Mouse (Mus musculus) lung, postnatal 0 days (tissue): ENCODE measurements around the gene Bcr. TPM values are rescaled to one million over a fixed set of nuclear protein-coding genes. Genes with fewer than 3 reads are reported as not detected.

Source experiments
- ATAC-seq: fragments of 200-750 bp; cut with Nextera tagmentation; 2 replicates; pipeline ENCODE4 v1.8.0; 2017; ENCODE audit warnings: moderate library complexity
- DNase-seq: peaks from one replicate; pipeline ENCODE4 v3.0.0-alpha.2; 2016; ENCODE audit warnings: low spot score
- H3K27ac ChIP-seq: fragments of 300-500 bp; sonication (generic); 2 replicates; pipeline ENCODE4 v1.5.1; 2014; ENCODE audit warnings: antibody characterized with exemption, mild to moderate bottlenecking, low read length, mixed read lengths
- H3K27me3 ChIP-seq: fragments of 300-500 bp; sonication (generic); replicated peaks from 2 replicates; pipeline ENCODE4 v1.6.1; 2014; ENCODE audit warnings: low read length, mixed read lengths; ENCODE audit not compliant: insufficient read depth
- H3K36me3 ChIP-seq: fragments of 300-500 bp; sonication (generic); 2 replicates; pipeline ENCODE4 v1.6.1; 2014; ENCODE audit warnings: low read length, mixed read lengths; ENCODE audit not compliant: insufficient read depth
- H3K4me1 ChIP-seq: fragments of 300-500 bp; sonication (generic); 2 replicates; pipeline ENCODE4 v1.6.1; 2014; ENCODE audit warnings: antibody characterized with exemption, low read depth, low read length, mixed read lengths; ENCODE audit not compliant: insufficient read depth
- H3K4me2 ChIP-seq: fragments of 300-500 bp; sonication (generic); replicated peaks from 2 replicates; pipeline ENCODE4 v1.6.1; 2014; ENCODE audit warnings: low read depth, mild to moderate bottlenecking, low read length, moderate library complexity, mixed read lengths
- H3K4me3 ChIP-seq: fragments of 300-500 bp; sonication (generic); 2 replicates; pipeline ENCODE4 v1.5.1; 2014; ENCODE audit warnings: low read depth, low read length
- H3K9ac ChIP-seq: fragments of 300-500 bp; sonication (generic); replicated peaks from 2 replicates; pipeline ENCODE4 v1.6.1; 2014; ENCODE audit warnings: low read depth, mild to moderate bottlenecking
- H3K9me3 ChIP-seq: fragments of 300-500 bp; sonication (generic); 2 replicates; pipeline ENCODE4 v1.6.1; 2016; ENCODE audit warnings: low read length, mixed read lengths
- CTCF ChIP-seq: IDR thresholded peaks from 2 replicates; pipeline ENCODE4 v1.5.1; 2016; ENCODE audit warnings: antibody characterized with exemption, mild to moderate bottlenecking
- EP300 ChIP-seq: IDR thresholded peaks from 2 replicates; pipeline ENCODE4 v1.6.1; 2016; ENCODE audit warnings: antibody characterized with exemption, mild to moderate bottlenecking, control low read depth
- WGBS: fragments of 180-500 bp; shearing (Covaris S2); extraction: QIAGEN DNeasy Blood & Tissue Kit; methylation state at CpG from one replicate; pipeline ENCODE4 v1.1.7; 2014; 5-methylcytosine and 5-hydroxymethylcytosine counted together
- polyA plus RNA-seq: library from polyadenylated mRNA; unstranded; fragments of >200 nt; fragmentation: Nextera tagmentation; extraction: Ambion mirVana; gene quantifications from 2 replicates; pipeline ENCODE4 v1.2.1, GENCODE M21; 2015

Bcr gene
- polyA plus RNA-seq, 1 experiment from 2014 or later: 20.2 TPM

GRCm38 (mm10) chr10:75230572-75230971, 170.2 kb downstream of the Bcr start:
- H3K4me2 ChIP-seq: no peak overlapping the region
- DNase-seq (peak; percentile 56), ATAC-seq (peak; percentile 65)
- 0 out of 2 replicates have a peak overlapping the region, but pooled peaks have one; percentile 6 for H3K27ac ChIP-seq
- peak; percentile 18; the same call in 1 of the 2 replicates for TF ChIP-seq EP300
- no peak for TF ChIP-seq CTCF
- WGBS: 48% methylated on average over 4 of the region's 4 CpGs
- no peak overlapping the region for H3K9ac ChIP-seq
- no peak overlapping the region for H3K4me3 ChIP-seq
- no peaks in the 10 kb centered on the region; the same call in 1 of the 2 replicates for H3K36me3 ChIP-seq
- no peaks in the 10 kb centered on the region for H3K27me3 ChIP-seq
- no peaks in the 10 kb centered on the region for H3K9me3 ChIP-seq
- no peaks in the 10 kb centered on the region for H3K4me1 ChIP-seq

GRCm38 (mm10) chr10:75231876-75232275, 171.5 kb downstream of the Bcr start:
- H3K36me3 ChIP-seq: no peaks in the 10 kb centered on the region; the same call in 1 of the 2 replicates
- H3K4me3 ChIP-seq: no peak overlapping the region
- no peaks in the 10 kb centered on the region for H3K9me3 ChIP-seq
- no peak for ATAC-seq
- no peaks in the 10 kb centered on the region for H3K27me3 ChIP-seq
- no peak overlapping the region for H3K9ac ChIP-seq
- no peak overlapping the region for H3K27ac ChIP-seq
- no peaks in the 10 kb centered on the region for H3K4me1 ChIP-seq
- 100% methylated on average over 1 of the region's 1 CpGs for WGBS
- DNase-seq: no peak
- TF ChIP-seq EP300 (no peak), CTCF (no peak)
- H3K4me2 ChIP-seq: no peak overlapping the region

- Histone ChIP-seq H3K4me1 (no peaks in the 10 kb centered on the region), H3K36me3 (no peaks in the 10 kb centered on the region; the same call in 1 of the 2 replicates), H3K27ac (no peak overlapping the region), H3K9me3 (no peaks in the 10 kb centered on the region), H3K9ac (no peak overlapping the region), H3K4me3 (no peak overlapping the region), H3K4me2 (no peak overlapping the region), H3K27me3 (no peaks in the 10 kb centered on the region)
- DNase-seq (no peak), ATAC-seq (peak; percentile 52)
- 85% methylated on average over 4 of the region's 4 CpGs for WGBS
- TF ChIP-seq EP300: no peak
- TF ChIP-seq CTCF: no peak
Observed at GRCm38 (mm10) chr10:75232612-75233155, 172.3 kb downstream of the Bcr start.

GRCm38 (mm10) chr10:75233489-75233888, 173.1 kb downstream of the Bcr start:
- H3K27ac ChIP-seq: peak overlapping the region; percentile 20
- DNase-seq: no peak

More at GRCm38 (mm10) chr10:75233489-75233888, 173.1 kb downstream of the Bcr start:
- ATAC-seq: peak; percentile 61
- Histone ChIP-seq H3K4me1 (no peaks in the 10 kb centered on the region), H3K36me3 (no peaks in the 10 kb centered on the region; the same call in 1 of the 2 replicates), H3K9me3 (no peaks in the 10 kb centered on the region), H3K4me3 (no peak overlapping the region), H3K4me2 (no peak overlapping the region), H3K9ac (no peak overlapping the region), H3K27me3 (no peaks in the 10 kb centered on the region)
- no peak for TF ChIP-seq CTCF
- TF ChIP-seq EP300: no peak
- 40% methylated on average over 2 of the region's 2 CpGs for WGBS

Other genes starting within 250 kb of the Bcr start
- 2.2 TPM in 2 replicates for gene Gnaz, start 93.4 kb upstream of the Bcr start, polyA plus RNA-seq
- 8.8 and 8.9 TPM in 2 replicates for gene Rsph14, start 28.0 kb upstream of the Bcr start, polyA plus RNA-seq
- 4.7 and 6.1 TPM in 2 replicates for gene Rab36, start 23.5 kb upstream of the Bcr start, polyA plus RNA-seq
- gene Specc1l, start 151.5 kb downstream of the Bcr start, polyA plus RNA-seq: 39.0 and 40.3 TPM in 2 replicates